Mouse (Mus musculus): Measurements from ENCODE around the gene Dppa4.
"Not testable (repeated sequence)": the region's sequence is repeated elsewhere in the genome, so short reads cannot be mapped to it uniquely, and the experiment has no call there.

Dppa4 gene

DNA sequence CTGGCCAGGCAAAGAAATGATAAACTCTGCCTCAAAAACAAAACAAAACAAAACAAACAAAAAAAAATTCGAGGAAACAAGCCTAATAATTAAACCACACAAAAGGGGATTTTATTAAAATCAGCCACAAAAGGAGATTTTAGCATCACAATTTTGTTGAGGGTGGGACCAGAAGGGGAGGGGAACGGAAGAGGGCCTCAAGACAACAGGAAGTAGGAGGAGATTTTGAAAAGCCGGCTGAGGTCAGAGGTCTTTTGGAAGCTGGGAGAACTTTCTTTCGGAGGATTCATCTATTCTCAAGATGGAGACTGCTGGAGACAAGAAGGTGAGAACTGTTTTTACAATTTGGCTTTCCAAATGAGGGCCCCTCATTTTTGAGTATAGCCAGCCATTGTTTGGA, at the start of gene Dppa4:
TSS of gene Dppa4 (plus strand) at position 217 of the 400 bp plus-strand sequence.
- DNase-seq (ENCODE audit: low spot score in 2 of 2), result no peak

DNA sequence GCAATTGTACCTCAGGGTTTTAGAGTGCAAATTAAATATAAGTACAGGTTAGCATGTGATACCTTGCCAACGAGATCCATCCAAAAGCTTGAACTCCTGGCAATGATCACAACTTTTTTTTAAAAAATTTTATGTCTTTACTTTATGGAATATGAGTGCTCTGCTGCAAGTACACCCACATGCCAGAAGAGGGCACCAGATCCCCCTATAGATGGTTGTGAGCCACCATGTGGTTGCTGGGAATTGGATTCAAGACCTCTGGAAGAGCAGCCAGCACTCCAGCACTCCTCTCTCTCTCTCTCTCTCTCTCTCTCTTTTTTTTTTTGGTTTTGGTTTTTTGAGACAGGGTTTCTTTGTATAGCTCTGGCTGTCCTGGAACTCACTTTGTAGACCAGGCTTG, 48.5 kb upstream of the Dppa4 start:
- no peak for DNase-seq (ENCODE audit: low spot score in 2 of 2)

DNA sequence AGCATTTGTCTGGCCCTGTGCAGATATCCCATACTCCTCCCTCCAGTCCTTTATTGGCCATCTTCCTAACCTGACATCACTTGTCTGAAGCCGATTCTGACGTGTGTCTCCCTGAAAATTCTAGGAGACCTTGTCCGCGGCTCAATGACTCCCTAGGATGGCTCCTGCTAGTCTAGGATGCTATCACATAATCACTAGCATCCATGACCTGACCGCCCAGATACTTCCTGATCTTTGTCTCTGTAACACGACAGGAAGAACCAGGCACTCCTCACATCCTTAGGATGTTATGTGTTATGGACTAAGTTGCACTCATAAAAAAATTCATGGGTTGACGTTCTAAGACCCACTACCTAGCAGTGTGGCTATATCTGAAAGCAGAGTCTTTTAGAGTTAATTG, 45.9 kb upstream of the Dppa4 start:
- DNase-seq (ENCODE audit: low spot score in 2 of 2), result no peak

DNA sequence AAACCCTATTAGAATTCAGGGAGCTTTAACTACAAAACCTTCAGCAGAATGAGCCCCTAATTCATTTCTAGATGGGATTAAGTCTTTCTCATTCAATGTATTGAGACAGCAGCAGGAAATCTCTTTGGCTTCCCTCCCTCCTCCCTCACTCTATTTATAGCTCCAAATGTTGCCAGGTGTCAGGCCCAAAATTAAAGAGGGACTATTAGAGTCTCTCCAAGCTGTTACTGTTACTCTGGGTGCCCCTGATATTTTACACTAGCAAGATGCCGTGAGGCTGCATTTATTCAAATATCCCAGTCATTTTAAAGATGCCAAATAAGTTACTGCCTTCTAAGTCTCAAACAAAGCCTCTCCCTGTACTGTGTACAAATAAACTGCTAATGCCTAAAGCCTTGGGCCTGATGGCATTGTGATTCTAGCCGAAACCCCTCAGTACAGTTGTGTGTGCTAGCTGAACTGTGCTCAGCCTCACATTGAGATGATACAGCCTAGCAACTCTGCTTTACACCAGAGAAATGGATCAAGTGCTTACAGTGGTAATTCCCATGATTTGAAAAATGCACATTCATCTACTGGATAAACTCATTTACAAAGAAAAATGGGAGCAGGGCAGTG, 36.4 kb upstream of the Dppa4 start:
- no peak for DNase-seq (ENCODE audit: low spot score in 2 of 2)

DNA sequence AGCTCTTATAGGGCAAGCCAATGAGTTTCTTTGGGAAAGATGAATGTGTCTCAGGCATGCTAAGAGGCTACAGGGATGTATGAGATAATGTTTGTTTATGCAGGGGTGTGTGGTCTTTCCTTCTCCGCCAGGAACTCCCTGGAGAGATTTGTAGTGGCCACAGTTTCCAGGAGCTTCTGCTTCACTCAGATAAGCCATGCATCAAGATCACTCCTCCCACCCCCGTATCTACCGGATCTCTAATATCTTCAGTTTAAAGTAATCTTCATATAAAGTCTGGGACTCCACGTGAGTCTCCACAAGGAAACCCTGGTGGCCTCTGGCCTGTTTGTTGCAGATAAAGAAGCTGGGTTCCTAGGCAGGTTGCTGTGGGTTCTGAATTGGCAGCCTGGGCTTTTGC, 30.7 kb upstream of the Dppa4 start:
- DNase-seq (ENCODE audit: low spot score in 2 of 2), result no peak

DNA sequence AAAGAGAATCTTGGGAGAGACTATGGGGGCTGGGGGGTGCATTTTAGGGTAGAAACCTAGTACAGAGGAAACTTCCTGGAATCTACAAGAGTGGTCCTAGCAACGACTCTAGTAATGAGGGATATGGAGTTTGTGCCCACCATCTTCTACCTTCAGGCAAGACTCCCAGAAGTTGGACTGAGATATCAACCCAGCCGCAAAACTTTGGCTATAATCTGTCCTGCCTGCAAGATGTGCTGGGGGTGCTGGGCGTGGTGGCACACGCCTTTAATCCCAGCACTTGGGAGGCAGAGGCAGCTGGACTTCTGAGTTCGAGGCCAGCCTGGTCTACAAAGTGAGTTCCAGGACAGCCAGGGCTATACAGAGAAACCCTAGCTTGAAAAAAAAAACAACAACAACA, 28.9 kb upstream of the Dppa4 start:
- no peak for DNase-seq (ENCODE audit: low spot score in 2 of 2)

DNA sequence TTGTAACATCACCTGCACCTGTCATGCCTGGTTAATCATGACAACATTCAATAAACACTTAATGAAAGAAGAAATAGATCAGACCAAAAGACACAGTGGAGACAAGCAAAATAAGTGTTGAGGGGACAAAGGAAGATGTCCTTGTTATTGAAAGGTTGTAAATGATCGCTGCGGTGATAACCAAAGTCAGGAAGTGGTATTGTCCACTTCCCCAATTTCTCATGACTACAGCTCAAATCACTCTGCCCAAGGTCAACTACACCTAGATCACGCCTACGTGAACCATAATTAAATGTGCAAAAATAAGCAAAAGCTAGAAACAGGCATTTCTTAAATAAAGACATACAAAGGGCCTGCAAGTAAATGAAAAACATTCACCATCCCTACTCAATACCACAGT, 24.0 kb upstream of the Dppa4 start:
- DNase-seq (ENCODE audit: low spot score in 2 of 2), result no peak

DNA sequence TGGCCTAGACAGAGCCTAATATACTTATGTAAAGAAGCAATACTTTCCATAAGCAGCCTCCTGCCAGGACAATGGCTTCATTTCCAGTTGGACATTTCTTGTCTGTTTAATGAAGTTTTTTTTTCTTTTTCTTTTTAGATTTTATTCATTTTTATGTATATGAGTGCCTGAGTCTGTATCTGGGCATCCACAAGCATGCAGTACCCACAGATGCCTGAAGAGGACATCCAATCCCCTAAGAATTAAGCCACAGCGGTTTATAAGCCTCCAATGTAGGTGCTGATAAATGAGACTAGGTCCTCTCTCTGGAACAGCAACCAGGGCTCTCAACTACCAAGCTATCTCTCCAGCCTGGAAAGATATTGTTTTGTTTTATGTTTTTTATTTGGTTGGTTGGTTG, 20.6 kb upstream of the Dppa4 start:
- no peak for DNase-seq (ENCODE audit: low spot score in 2 of 2)

DNA sequence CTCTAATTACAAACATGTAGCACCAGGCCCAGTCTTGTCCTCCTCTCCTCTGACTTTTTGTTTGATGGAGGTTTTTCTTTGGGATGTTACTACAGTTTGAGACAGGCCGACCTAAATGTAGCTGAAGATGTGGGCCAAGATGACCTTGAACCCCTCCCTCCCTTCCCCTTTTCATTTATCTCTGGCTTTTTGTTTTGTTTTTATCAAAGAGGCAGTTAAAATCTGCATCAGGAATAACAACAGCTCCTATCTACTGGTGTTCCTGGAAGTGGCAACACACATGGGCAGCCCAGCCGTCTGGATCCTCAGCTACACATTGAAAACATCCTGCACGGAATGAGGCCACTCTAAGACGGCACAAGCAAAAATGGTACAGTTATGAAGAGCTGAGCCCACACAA, 17.7 kb upstream of the Dppa4 start:
- no peak for DNase-seq (ENCODE audit: low spot score in 2 of 2)

DNA sequence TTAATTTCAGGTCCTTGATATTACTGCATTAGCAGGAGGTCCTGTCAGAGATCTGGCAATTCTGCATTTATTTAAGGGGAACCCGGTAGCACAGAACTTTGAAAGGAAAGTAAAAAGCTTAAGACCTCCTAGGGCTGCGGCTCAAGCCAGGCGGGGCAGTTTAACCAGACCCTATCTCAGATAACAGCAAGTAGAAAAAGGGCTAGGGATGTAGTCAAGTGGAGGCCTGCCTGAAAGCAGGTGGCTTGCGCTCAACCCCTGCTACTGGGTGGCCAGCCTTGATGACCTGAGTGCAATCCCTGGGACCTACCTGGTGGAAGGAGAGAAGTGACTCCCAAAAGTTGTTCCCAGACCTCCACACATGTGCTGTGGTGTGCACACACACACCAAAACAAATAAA, 6.6 kb upstream of the Dppa4 start:
- no peak for DNase-seq (ENCODE audit: low spot score in 2 of 2)

DNA sequence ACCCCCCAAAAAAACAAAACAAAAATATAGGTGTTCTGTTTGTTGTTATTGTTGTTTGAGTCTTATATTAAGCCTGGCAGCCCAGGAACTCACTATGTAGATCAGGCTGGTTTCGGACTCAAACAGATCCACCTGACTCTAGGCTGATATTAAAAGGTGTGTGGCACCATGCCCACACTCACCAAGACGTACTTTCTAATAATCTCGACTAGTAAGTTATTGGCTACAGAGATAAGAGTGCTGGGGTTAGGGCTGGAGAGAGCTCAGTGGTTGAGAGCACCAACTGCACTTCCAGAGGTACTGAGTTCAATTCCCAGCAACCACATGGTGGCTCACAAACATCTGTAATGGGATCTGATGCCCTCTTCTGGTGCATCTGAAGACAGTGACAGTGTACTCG, 2.6 kb upstream of the Dppa4 start:
- no peak for DNase-seq (ENCODE audit: low spot score in 2 of 2)

DNA sequence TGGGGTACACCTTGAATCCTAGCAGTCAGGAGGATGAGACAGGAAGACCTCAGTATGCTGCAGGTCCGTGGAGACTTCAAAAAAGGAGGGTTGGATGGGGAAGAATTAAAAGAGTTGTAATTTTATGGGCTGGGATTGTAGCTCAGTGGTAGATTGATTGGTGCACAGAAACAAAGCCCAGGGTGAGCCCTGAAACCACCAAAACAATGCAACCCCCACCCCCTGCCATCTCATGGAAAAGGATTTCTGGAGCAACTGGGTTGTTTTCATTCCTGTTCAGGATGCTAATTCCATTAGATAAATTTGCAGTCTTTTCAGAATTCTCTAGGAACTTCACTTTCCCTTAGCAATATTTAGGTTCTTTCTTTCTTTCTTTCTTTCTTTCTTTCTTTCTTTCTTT, 732 bp upstream of the Dppa4 start:
- DNase-seq (ENCODE audit: low spot score in 2 of 2), result no peak

DNA sequence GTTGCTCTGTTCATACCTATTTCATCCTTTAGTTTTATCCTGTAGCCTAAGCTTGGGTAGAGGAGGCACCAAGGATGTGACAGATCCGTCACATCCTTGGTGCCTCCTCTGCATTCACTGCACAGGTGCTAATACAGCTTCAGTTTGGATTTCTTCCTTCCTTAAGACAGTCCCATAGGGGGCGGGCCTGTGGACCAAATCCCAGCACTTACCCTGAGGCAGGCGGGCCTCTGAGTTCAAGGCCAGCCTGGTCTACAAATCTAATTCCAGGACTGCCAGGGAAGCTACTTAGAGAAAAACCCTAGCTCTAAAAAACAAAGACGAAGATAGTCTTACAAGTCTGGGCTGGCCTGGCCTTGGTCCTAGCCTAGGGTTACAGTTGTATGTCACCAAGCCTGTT, 2.0 kb downstream of the Dppa4 start:
- no peak for DNase-seq (ENCODE audit: low spot score in 2 of 2)

DNA sequence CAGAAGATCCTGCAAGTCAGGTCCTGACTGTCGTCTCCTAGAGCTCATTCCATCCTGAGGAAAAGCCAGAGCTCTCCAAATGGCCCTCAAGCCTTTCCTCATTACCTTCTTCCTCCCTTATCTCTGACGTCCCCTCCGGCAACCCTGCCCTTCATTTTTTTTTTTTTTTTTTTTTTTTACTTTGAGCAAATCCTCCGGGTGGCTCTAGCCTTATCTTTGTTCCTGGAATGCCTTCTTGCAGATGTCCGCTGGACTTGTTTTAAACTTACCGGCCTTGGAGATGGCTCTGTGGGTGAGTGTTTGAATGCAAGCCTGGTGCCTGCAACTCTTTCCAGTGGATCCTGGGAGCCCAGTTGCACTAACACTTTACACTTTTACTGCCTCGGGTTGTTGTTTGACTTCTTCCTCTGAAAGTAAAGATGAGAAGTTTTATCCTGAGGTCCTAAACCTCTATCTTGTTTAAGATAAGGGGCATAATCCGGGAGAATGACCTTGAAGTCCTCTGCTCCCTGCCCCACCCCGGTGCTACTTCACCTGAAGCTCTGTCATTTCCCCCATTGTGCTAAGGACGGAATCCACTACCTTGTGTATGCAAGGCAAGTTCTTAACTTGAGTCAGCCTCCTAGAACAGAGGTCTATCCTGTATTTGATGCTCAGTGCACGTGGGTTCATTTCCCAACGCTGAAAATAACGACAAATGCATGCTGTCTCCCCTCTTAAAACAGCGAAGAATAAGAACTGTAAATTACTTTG, 14.0 kb downstream of the Dppa4 start:
- DNase-seq (ENCODE audit: low spot score in 2 of 2), result no peak

DNA sequence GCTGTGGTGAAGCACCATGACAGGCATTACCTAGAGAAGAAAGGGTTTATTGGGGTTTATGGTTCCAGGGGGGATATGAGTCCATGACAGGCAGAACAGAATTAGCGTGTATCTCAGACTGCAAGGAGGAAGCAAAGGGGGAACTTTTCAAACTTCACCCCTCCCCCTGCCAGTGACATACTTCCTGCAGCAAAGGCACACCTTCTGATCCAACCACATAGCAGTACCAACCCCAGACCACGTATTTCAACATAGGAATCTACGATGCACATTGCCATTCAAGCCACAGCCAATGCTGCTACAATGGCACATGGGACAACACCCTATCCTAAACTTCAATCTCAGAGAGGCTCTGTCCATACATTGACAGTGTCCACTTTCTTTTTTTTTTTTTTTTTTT, 16.4 kb downstream of the Dppa4 start:
- DNase-seq (ENCODE audit: low spot score in 2 of 2), result no peak

DNA sequence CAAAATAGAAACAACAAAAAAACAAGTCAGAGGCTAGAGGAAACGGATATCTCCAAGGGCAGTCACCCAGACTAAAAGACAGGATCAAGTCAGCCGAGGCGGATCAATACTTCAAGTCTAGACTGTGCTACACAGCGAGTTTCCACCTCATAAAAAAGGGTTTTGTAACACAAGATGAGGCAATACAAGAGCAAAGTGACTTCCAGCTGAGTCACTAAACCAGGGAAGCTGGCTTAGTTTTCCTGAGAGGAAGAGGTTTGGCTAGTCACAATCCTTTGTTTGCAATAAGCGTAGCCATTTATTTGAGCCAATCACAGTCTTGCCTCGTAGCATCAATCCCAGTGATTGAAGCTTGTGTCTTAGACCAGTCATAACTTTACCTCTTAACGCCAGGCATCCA, 20.0 kb downstream of the Dppa4 start, which contains the start of gene Dppa2:
TSS of gene Dppa2 (plus strand) at position 400 of the 400 bp plus-strand sequence.
- DNase-seq (ENCODE audit: low spot score in 2 of 2), result no peak

DNA sequence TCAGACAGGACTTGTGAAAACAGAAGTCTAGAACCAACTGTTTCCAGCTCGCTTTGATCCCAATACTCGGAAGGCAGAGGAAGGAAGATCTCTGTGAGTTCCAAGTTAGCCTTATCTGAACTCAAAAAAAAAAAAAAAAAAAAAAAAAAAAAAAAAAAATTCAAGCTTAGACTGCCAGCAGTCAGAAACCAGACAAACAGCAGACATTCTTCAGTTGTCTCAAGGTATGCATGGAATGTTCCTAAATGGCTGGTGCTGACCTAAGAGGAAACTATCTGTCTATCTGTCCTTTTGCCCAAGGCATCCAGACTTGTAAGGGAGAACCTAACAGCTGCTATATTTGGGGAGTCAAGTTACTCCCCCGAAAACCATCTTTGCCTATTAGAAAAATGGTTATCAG, 20.4 kb downstream of the Dppa4 start:
- no peak for DNase-seq (ENCODE audit: low spot score in 2 of 2)

DNA sequence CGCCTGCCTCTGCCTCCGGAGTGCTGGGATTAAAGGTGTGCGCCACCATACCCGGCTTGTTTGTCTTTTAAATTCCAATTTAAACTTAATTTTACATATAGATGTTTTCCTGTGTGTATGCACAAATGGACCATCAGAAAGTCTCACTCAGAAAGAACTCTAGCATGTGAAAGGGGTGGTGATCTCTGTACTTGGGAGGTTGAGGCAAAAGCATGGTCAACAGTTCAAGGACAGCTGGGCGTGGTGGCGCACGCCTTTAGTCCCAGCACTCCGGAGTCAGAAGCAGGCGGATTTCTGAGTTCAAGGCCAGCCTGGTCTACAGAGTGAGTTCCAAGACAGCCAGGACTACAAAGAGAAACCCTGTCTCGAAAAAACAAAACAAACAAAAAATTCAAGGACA, 25.4 kb downstream of the Dppa4 start:
- DNase-seq (ENCODE audit: low spot score in 2 of 2), result not testable (repeated sequence)

DNA sequence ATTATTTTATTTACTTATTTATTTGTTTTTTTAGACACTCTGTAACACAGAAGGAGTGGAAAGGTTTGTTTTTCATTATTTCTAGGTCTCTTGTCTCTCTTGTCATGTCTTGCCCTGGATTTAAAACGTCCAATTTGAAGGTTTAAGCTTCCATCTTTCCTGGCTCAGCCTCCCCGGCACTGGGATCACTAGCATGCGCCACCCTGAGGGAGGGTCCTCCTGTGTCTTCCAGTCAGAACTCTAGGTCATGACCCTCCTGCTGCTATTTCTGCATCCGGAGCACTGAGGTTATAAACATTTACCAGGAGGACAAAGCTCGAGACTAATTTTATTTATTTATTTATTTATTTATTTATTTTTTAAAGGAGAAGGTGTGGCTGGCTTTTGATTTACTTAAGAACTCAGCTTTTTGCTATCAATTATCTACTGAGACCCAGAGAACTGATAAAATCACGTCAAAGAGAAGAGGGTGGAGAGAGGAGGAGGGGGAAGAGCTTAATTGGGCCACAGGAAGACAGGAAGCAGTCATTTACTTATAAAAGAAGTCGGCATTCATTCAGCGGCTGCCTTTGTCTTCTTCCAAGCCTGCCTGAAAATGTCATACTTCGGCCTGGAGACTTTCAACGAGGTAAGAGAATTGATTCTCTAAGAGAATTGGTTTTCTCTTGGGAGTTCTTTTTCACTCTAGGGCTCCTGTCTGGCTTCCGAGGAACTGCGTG, 26.5 kb downstream of the Dppa4 start:
- DNase-seq (ENCODE audit: low spot score in 2 of 2), result no peak

DNA sequence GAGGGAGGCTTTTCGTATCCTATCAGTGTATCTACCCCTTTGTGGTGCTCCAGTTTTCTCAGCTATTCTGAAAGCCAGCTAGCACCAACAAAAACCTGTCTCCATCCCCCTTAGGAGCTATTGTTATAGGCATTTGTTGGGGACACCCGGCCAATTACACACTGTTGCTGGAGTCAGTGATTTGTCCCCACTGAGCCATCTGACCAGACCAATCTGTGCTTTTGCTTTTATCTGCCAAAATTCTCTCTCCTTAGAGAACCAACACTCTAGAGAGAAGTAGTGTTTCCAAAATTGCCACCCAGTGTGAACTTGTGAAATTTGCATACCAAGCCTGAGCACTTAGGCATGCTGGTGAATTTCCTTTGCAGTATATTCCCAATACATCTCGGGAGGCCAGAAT, 31.8 kb downstream of the Dppa4 start:
- DNase-seq (ENCODE audit: low spot score in 2 of 2), result no peak

DNA sequence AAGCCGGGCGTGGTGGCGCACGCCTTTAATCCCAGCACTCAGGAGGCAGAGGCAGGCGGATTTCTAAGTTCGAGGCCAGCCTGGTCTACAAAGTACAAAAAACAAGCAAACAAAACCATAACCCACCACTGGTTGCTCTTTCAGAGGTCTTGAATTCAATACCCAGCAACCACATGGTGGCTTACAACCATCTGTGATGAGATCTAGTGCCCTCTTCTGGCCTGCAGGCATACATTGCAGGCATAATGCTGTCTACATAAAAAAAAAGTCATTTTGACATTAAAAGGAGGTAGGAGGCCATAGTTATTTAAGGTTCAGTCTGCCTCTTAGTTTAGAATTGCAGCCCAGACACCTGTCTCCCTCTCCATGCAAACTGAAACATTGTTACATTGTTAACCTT, 37.2 kb downstream of the Dppa4 start:
- DNase-seq (ENCODE audit: low spot score in 2 of 2), result no peak

DNA sequence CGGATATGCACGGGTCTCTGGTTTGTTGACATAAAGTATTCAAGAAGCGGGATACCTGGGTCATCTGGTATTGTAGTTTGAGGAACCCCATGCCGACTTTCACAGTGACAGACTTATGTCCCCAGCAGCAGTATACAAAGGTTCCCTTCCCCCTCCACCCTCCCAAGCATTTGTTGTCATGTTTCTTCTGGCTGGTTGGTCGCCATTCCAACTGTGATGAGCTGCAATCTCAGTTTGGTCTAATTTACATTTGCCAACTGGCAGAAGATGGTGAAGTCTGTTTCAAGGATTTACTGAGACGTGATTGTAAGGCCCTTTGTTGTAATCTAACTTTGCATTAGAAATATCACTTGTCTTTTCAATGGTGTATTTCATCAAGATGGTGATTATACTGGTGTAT, 39.6 kb downstream of the Dppa4 start:
- DNase-seq (ENCODE audit: low spot score in 2 of 2), result no peak
